Mouse (Mus musculus): ENCODE measurements around the gene Il20rb. TPM values are rescaled to one million over a fixed set of nuclear protein-coding genes. Genes with fewer than 3 reads are reported as not detected.

The Il20rb gene
- total RNA-seq, 4 experiments from 2014 or later: 0.87 to 1.4 (median 1.0) TPM

GRCm38 (mm10) chr9:100470228-100470627, 16.4 kb downstream of the Il20rb start:
- no peak for DNase-seq

- DNase-seq: no peak
Measured at GRCm38 (mm10) chr9:100469681-100470080, 16.9 kb downstream of the Il20rb start.

GRCm38 (mm10) chr9:100468151-100468550, 18.4 kb downstream of the Il20rb start:
- DNase-seq: no peak

- DNase-seq: no peak
Measured at GRCm38 (mm10) chr9:100467653-100468052, 18.9 kb downstream of the Il20rb start.

GRCm38 (mm10) chr9:100466743-100467142, 19.8 kb downstream of the Il20rb start:
- DNase-seq: no peak

GRCm38 (mm10) chr9:100465988-100466387, 20.6 kb downstream of the Il20rb start:
- DNase-seq: no peak

- DNase-seq: no peak
Measured at GRCm38 (mm10) chr9:100465380-100465779, 21.2 kb downstream of the Il20rb start.

- DNase-seq: no peak
Measured at GRCm38 (mm10) chr9:100463771-100464170, 22.8 kb downstream of the Il20rb start.

- no peak for DNase-seq
Measured at GRCm38 (mm10) chr9:100462098-100462497, 24.5 kb downstream of the Il20rb start.

GRCm38 (mm10) chr9:100461671-100462070, 24.9 kb downstream of the Il20rb start:
- DNase-seq: no peak

GRCm38 (mm10) chr9:100460203-100460602, 26.4 kb downstream of the Il20rb start:
- DNase-seq: no peak

GRCm38 (mm10) chr9:100457971-100458681, 28.5 kb downstream of the Il20rb start:
- no peak for DNase-seq

- no peak for DNase-seq
Measured at GRCm38 (mm10) chr9:100454664-100454993, 32.0 kb downstream of the Il20rb start.

- DNase-seq: peak; percentile 50
Measured at GRCm38 (mm10) chr9:100453944-100454663, 32.5 kb downstream of the Il20rb start.

- DNase-seq: no peak
Measured at GRCm38 (mm10) chr9:100452432-100452831, 34.2 kb downstream of the Il20rb start.

- peak; percentile 54 for DNase-seq
Measured at GRCm38 (mm10) chr9:100446059-100446686, 40.4 kb downstream of the Il20rb start.

- peak; percentile 29 for DNase-seq
Measured at GRCm38 (mm10) chr9:100440111-100440790, 46.3 kb downstream of the Il20rb start.

- peak; percentile 30 for DNase-seq
Measured at GRCm38 (mm10) chr9:100439481-100439880, 47.1 kb downstream of the Il20rb start.

- DNase-seq: no peak
Measured at GRCm38 (mm10) chr9:100438994-100439393, 47.6 kb downstream of the Il20rb start.

- no peak for DNase-seq
Measured at GRCm38 (mm10) chr9:100436865-100437595, 49.6 kb downstream of the Il20rb start.

- no peak for DNase-seq
Measured at GRCm38 (mm10) chr9:100431355-100431754, 55.2 kb downstream of the Il20rb start.

GRCm38 (mm10) chr9:100430911-100431310, 55.7 kb downstream of the Il20rb start:
- no peak for DNase-seq

Data from adrenal gland, adult 8-10 months (tissue).